7 mouse cellular contexts compared by ENCODE assay signal in genomic region chr2:156305818-156306217, GRCm38 (mm10). TPM values are rescaled to one million over a fixed set of nuclear protein-coding genes. Genes with fewer than 3 reads are reported as not detected.
A peak's percentile ranks its signal among the peaks of the same experiment; 100 is the strongest.
DNase-seq lines count a peak whose midpoint lies in the region; ATAC-seq and TF ChIP-seq lines count a peak whose summit lies in the region.

No protein-coding gene starts in this region.

- peaks cover 15% of the 10 kb centered on the region for H3K36me3 ChIP-seq in liver, adult 2 months (ENCODE audit: control insufficient read depth, insufficient read depth, low read length)
- H3K36me3 ChIP-seq in MEL (ENCODE audit: control insufficient read depth in 1 of 2, insufficient read depth in 2 of 2, low read length in 2 of 2), result peaks cover 0 to 7% of the 10 kb centered on the region in 2 experiments; a peak in 2 of 4 replicates

- no peaks in the 10 kb centered on the region for H3K27me3 ChIP-seq in liver, adult 2 months (ENCODE audit: control insufficient read depth, insufficient read depth, low read length)
- no peaks in the 10 kb centered on the region for H3K27me3 ChIP-seq in MEL (ENCODE audit: control insufficient read depth in 1 of 2, insufficient read depth in 2 of 2, low read length in 2 of 2)

- peak; percentile 65 for TF ChIP-seq RAD21 in MEL (IDR thresholded peaks at IDR 0.05; ENCODE audit: low read depth, low read length)

- no peak overlapping the region for H3K27ac ChIP-seq in liver, adult 2 months (replicated peaks; ENCODE audit: insufficient read depth, low read depth, low read length)
- no peak overlapping the region for H3K27ac ChIP-seq in MEL (ENCODE audit: control insufficient read depth, low read depth, low read length)

- H3K9ac ChIP-seq in liver, adult 2 months (ENCODE audit: low read depth, low read length), result no peak overlapping the region
- no peak overlapping the region for H3K9ac ChIP-seq in MEL (ENCODE audit: control insufficient read depth, low read depth, low read length, poor library complexity, severe bottlenecking)

- TF ChIP-seq CTCF in liver, adult 2 months (IDR thresholded peaks at IDR 0.05; ENCODE audit: low read depth, low read length), result peak; percentile 36
- TF ChIP-seq CTCF in MEL (IDR thresholded peaks at IDR 0.05 in 2 of 3, conservative IDR thresholded peaks at IDR 0.05 in 1 of 3; ENCODE audit: control insufficient read depth in 1 of 3, insufficient read depth in 1 of 3, low read depth in 2 of 3, low read length in 3 of 3, poor library complexity in 1 of 3, severe bottlenecking in 1 of 3), result peak; percentile 31 to 74 (median 70)

- no peak for TF ChIP-seq EP300 in MEL (IDR thresholded peaks at IDR 0.05; ENCODE audit: low read depth in 1 of 2, low read length in 2 of 2)

- peaks cover 10% of the 10 kb centered on the region for H3K4me1 ChIP-seq in liver, adult 2 months (ENCODE audit: control insufficient read depth, insufficient read depth, low read length)
- H3K4me1 ChIP-seq in MEL (ENCODE audit: control insufficient read depth in 1 of 2, insufficient read depth in 2 of 2, low read length in 2 of 2), result peaks cover 0 to 6% of the 10 kb centered on the region in 2 experiments; a peak in 2 of 4 replicates

- peak; percentile 82 for ATAC-seq in common myeloid progenitor, adult 5-6 weeks (replicated peaks; ENCODE audit: low read depth, poor library complexity, severe bottlenecking)
- peak; percentile 87 for ATAC-seq in megakaryocyte, adult 5-6 weeks (ENCODE audit: poor library complexity, severe bottlenecking)

- no peak for TF ChIP-seq POLR2A in liver, adult 2 months (IDR thresholded peaks at IDR 0.05; ENCODE audit: extremely low read depth, insufficient read depth, low read length)
- no peak for TF ChIP-seq POLR2A in MEL (IDR thresholded peaks at IDR 0.05; ENCODE audit: control insufficient read depth in 1 of 2, insufficient read depth in 1 of 2, low read depth in 1 of 2, low read length in 2 of 2, poor library complexity in 1 of 2)

- WGBS in liver, adult 2 months, result 93% methylated on average over 2 of the region's 2 CpGs

- no peaks in the 10 kb centered on the region for H3K79me2 ChIP-seq in liver, adult 2 months (ENCODE audit: control insufficient read depth, insufficient read depth, low read length)
- H3K79me2 ChIP-seq in MEL (ENCODE audit: control insufficient read depth, insufficient read depth, low read length, poor library complexity), result no peaks in the 10 kb centered on the region

- no peak overlapping the region for H3K4me3 ChIP-seq in liver, adult 2 months (ENCODE audit: insufficient read depth, low read depth, low read length)
- no peak overlapping the region for H3K4me3 ChIP-seq in MEL (ENCODE audit: control insufficient read depth in 1 of 2, insufficient read depth in 1 of 2, low read depth in 2 of 2, low read length in 2 of 2)

- no peaks in the 10 kb centered on the region for H3K9me3 ChIP-seq in MEL (replicated peaks; ENCODE audit: insufficient read depth, low read length)

- peak; percentile 16 for DNase-seq in liver, adult 2 months (ENCODE audit: extremely low read depth, low read depth, low spot score)
- no peak for DNase-seq in liver
- DNase-seq in MEL (ENCODE audit: low read depth, low spot score), result peak; percentile 75
- DNase-seq in right cerebral cortex, adult 2 months (ENCODE audit: low spot score in 2 of 2), result no peak
- no peak for DNase-seq in cerebellum, adult 11-12 months

TF ChIP-seq in MEL, 35 proteins besides CTCF, POLR2A, EP300 and RAD21:
- TF ChIP-seq ZC3H11A (IDR thresholded peaks at IDR 0.05; ENCODE audit: low read depth, low read length) (peak; percentile 62), SMC3 (IDR thresholded peaks at IDR 0.05; ENCODE audit: low read depth, low read length) (peak; percentile 79), SIN3A (IDR thresholded peaks at IDR 0.05; ENCODE audit: low read length) (no peak)

RNA-seq across cellular contexts. Expression of gene Cnbd2, which starts 6.3 kb away (rescaled TPM):
- total RNA-seq in liver, adult 2 months (2014; rRNA removed), result 0.67 and 1.0 TPM in 2 replicates
- polyA plus RNA-seq in liver, adult 2 months (2012; rRNA removed), result 0.40 and 0.62 TPM in 2 replicates
- total RNA-seq in MEL (2012; rRNA removed), result 1.2 and 1.8 TPM in 2 replicates
- polyA plus RNA-seq in MEL (2012; ENCODE audit: insufficient read depth in 1 of 2, insufficient read length in 2 of 2, low read depth in 1 of 2, low replicate concordance in 2 of 2, missing spikeins in 1 of 2), result 1 to 10 TPM in 1 of 2 experiments, not detected in 1; 4.8 TPM
- total RNA-seq in common myeloid progenitor, adult 5-6 weeks (2017), result 5.8 and 6.7 TPM in 2 replicates
- total RNA-seq in megakaryocyte, adult 5-6 weeks (2015), result 3.6 and 6.2 TPM in 2 replicates
- 16.2 and 24.5 TPM in 2 replicates for total RNA-seq in megakaryocyte, adult 5-6 weeks (2017)

RNA-seq across cellular contexts. Expression of gene Scand1, which starts 6.7 kb away (rescaled TPM):
- 31.1 and 34.3 TPM in 2 replicates for total RNA-seq in liver, adult 2 months (2014; rRNA removed)
- 65.9 and 81.5 TPM in 2 replicates for polyA plus RNA-seq in liver, adult 2 months (2012; rRNA removed)
- 37.4 and 49.6 TPM in 2 replicates for total RNA-seq in MEL (2012; rRNA removed)
- 10 to 100 TPM in 1 of 2 experiments, not detected in 1; 75.6 TPM for polyA plus RNA-seq in MEL (2012; ENCODE audit: insufficient read depth in 1 of 2, insufficient read length in 2 of 2, low read depth in 1 of 2, low replicate concordance in 2 of 2, missing spikeins in 1 of 2)
- 4.9 and 12.3 TPM in 2 replicates for total RNA-seq in common myeloid progenitor, adult 5-6 weeks (2017)
- total RNA-seq in megakaryocyte, adult 5-6 weeks (2015), result 5.8 and 11.9 TPM in 2 replicates
- 8.7 and 11.8 TPM in 2 replicates for total RNA-seq in megakaryocyte, adult 5-6 weeks (2017)

Comparison
In these comparisons a context has a peak if more than half of its experiments do, and no peak if none do; other contexts are left out.
1. DNase-seq: peak in liver, adult 2 months (single experiment) and MEL (single experiment); none in liver (single experiment), right cerebral cortex, adult 2 months (0 of 2) and cerebellum, adult 11-12 months (single experiment).